Mouse (Mus musculus): ENCODE measurements around the gene Rcc2.

DNA sequence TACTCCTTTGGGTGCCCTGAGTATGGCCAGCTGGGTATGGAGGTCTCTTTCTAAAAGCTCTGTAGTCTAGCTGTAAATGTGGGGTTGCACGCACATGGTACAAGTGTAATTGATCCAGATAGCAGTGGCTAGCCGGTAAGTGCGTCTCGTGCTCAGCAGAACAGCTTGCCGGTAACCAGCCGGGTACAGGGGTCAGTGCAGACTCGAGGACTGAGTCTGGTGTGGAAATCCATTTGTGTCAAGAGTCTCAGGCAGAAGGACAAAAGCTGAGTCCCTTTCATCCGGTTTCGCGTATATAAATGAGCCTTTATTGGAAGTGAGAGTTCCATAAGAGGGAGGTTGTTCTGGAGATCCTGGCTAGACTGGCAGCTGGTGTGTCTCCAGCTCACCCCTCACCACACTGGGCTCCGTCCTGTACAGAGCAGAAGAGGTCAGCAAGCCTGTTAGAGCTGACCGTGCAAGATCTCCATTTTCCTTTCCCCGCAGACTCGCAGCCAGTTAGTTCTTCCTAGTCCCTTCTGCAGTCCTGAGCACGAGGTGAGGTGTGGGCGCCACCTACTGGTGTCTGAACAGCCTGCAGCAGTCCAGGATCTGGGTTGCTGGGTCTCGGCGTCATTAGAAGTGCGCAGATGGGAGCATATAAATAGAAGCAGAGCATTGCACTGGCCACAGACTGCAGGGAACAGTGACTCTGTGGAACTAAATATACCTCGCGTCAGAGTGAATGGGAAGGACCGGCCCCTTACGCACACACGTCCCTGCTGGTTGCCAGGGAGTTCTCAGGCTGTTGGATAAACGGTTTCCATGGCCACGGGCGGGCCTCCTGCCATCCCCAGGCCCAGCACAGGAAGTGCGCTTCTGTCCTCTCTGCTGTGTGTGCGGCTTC lies 13.4 kb downstream of the Rcc2 start:
- TF ChIP-seq POLR2A (IDR thresholded peaks at IDR 0.05; ENCODE audit: borderline replicate concordance, low read depth, low read length) (no peak), CTCF (IDR thresholded peaks at IDR 0.05; ENCODE audit: low read depth, low read length) (peak; percentile 51)

All from bone marrow macrophage, adult 2 months (primary cell).